Mouse (Mus musculus) myocyte (in vitro differentiated cells): ENCODE results near the gene Lmbr1. TPM values are rescaled to one million over a fixed set of nuclear protein-coding genes. Genes with fewer than 3 reads are reported as not detected.

Experiments used
- H3K27me3 ChIP-seq: one replicate; pipeline ENCODE4 v1.6.1; 2011; ENCODE audit not compliant: control insufficient read depth, insufficient read depth, insufficient read length
- H3K36me3 ChIP-seq: one replicate; pipeline ENCODE4 v1.6.1; 2011; ENCODE audit not compliant: control insufficient read depth, insufficient read depth
- H3K4me2 ChIP-seq: one replicate; pipeline ENCODE4 v1.6.1; 2011; ENCODE audit warnings: low read depth, control low read depth
- H3K4me3 ChIP-seq: one replicate; pipeline ENCODE4 v1.5.1; 2011; ENCODE audit warnings: mild to moderate bottlenecking, control low read depth, moderate library complexity
- H3K79me2 ChIP-seq: one replicate; pipeline ENCODE4 v1.6.1; 2011; ENCODE audit not compliant: control insufficient read depth, insufficient read depth
- H3ac ChIP-seq: one replicate; pipeline ENCODE4 v1.6.1; 2011; ENCODE audit not compliant: control insufficient read depth, insufficient read length
- CEBPB ChIP-seq: IDR thresholded peaks from 2 replicates; pipeline ENCODE4 v1.6.1; 2011; ENCODE audit warnings: mild to moderate bottlenecking, moderate library complexity; ENCODE audit not compliant: poor library complexity, insufficient read depth, severe bottlenecking
- E2F4 ChIP-seq: IDR thresholded peaks from one replicate; pipeline ENCODE4 v1.6.1; 2011; ENCODE audit warnings: mild to moderate bottlenecking, control low read depth, moderate library complexity; ENCODE audit not compliant: insufficient read depth
- MAX ChIP-seq: IDR thresholded peaks from one replicate; pipeline ENCODE4 v1.6.1; 2011; ENCODE audit warnings: low read depth, mild to moderate bottlenecking, control low read depth
- MYOD1 ChIP-seq, 3 experiments: IDR thresholded peaks; one replicate each; pipeline ENCODE4 v1.6.1; 2011; ENCODE audit warnings: control low read depth in 2 of 3, low read depth in 2 of 3, mild to moderate bottlenecking in 2 of 3, moderate library complexity in 1 of 3; ENCODE audit not compliant: insufficient read length in 2 of 3, control insufficient read depth in 1 of 3
- MYOG ChIP-seq, 3 experiments: IDR thresholded peaks; one replicate each; pipeline ENCODE4 v1.6.1; 2011; ENCODE audit warnings: control low read depth in 2 of 3, low read depth in 2 of 3, mild to moderate bottlenecking in 2 of 3; ENCODE audit not compliant: insufficient read length in 2 of 3, control insufficient read depth in 1 of 3, insufficient read depth in 1 of 3
- POLR2A ChIP-seq: IDR thresholded peaks from one replicate; pipeline ENCODE4 v1.6.1; 2011; ENCODE audit warnings: low read depth, mild to moderate bottlenecking, control low read depth, moderate library complexity; ENCODE audit not compliant: insufficient read length
- POLR2AphosphoS2 ChIP-seq: IDR thresholded peaks from one replicate; pipeline ENCODE4 v1.6.1; 2011; ENCODE audit warnings: low read depth, control low read depth; ENCODE audit not compliant: insufficient read length
- REST ChIP-seq: IDR thresholded peaks from one replicate; pipeline ENCODE4 v1.6.1; 2011; ENCODE audit warnings: mild to moderate bottlenecking, control low read depth, moderate library complexity; ENCODE audit not compliant: insufficient read depth, insufficient read length
- SRF ChIP-seq: IDR thresholded peaks from one replicate; pipeline ENCODE4 v1.6.1; 2011; ENCODE audit warnings: low read depth; ENCODE audit not compliant: control insufficient read depth, insufficient read length
- TCF12 ChIP-seq: IDR thresholded peaks from one replicate; pipeline ENCODE4 v1.6.1; 2011; ENCODE audit warnings: mild to moderate bottlenecking, control low read depth; ENCODE audit not compliant: poor library complexity, insufficient read depth, severe bottlenecking
- TCF3 ChIP-seq: IDR thresholded peaks from one replicate; pipeline ENCODE4 v1.6.1; 2011; ENCODE audit warnings: low read depth, control low read depth; ENCODE audit not compliant: insufficient read length
- USF1 ChIP-seq: IDR thresholded peaks from one replicate; pipeline ENCODE4 v1.6.1; 2011; ENCODE audit warnings: low read depth, mild to moderate bottlenecking, control low read depth, moderate library complexity
- polyA plus RNA-seq: library from polyadenylated mRNA; unstranded; fragments of >200 nt; fragmentation: generic; extraction: Trizol; gene quantifications from one replicate; pipeline ENCODE4 v1.2.1, GENCODE M21; 2012; ENCODE audit warnings: missing spikeins

Gene Lmbr1
- polyA plus RNA-seq, 1 experiment, result 2.9 TPM

DNA sequence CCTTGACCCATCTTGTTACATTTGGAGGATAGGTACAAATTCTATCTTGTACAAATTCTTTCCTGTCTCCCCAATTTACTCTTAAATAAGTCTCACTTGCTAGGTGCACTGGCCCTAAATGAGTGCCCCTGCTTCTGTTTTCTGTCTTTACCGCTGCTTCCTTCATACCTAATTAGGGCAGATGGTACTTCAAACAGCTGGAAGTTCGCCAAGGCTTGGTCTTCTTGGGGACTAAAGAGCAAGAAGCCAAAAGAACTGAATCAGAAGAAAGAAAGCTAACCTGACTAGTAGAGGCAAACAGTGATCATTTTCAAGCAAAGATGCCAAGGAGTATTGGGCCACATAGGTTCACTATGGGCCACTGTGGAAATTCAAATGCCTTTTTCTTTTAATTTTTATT is 104.8 kb downstream of the Lmbr1 start:
- H3K79me2 ChIP-seq, result no peaks in the 10 kb centered on the region
- TF ChIP-seq POLR2A (no peak), TCF12 (no peak), CEBPB (no peak), MYOG (IDR thresholded peaks at IDR 0.05; ENCODE audit: control insufficient read depth in 1 of 3, insufficient read depth in 1 of 3, insufficient read length in 2 of 3, low read depth in 2 of 3) (no peak), MYOD1 (IDR thresholded peaks at IDR 0.05; ENCODE audit: control insufficient read depth in 1 of 3, insufficient read length in 2 of 3, low read depth in 2 of 3) (no peak)
- H3ac ChIP-seq, result no peak overlapping the region
- H3K36me3 ChIP-seq, result no peaks in the 10 kb centered on the region
- H3K4me3 ChIP-seq, result no peak overlapping the region
- no peak overlapping the region for H3K4me2 ChIP-seq
- no peaks in the 10 kb centered on the region for H3K27me3 ChIP-seq

DNA sequence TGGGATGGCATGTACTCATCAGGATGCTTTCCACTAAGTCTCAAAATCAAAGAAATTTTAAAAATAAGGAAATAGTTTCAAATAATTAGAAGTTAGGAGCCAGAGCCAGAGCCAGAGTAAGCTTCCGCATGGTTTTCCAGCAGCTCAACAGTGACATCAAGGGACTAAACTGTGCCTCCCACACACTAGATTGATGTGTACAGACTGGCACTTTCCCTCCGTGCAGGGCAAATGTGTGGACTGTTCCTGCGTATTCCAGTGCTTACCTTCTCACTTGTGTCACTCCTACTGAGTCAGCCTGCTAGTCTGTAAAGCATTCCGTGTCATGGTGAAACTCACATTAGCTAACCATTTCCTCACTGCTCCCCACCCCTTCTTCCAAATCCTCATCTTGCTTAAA is 107.3 kb downstream of the Lmbr1 start:
- Histone ChIP-seq H3K4me2 (no peak overlapping the region), H3K4me3 (no peak overlapping the region), H3K79me2 (no peaks in the 10 kb centered on the region), H3K36me3 (no peaks in the 10 kb centered on the region), H3ac (no peak overlapping the region), H3K27me3 (no peaks in the 10 kb centered on the region)
- no peak for TF ChIP-seq POLR2A
- TF ChIP-seq CEBPB, result no peak
- TF ChIP-seq SRF, result no peak
- no peak for TF ChIP-seq TCF3
- no peak for TF ChIP-seq POLR2AphosphoS2
- TF ChIP-seq MYOD1 (IDR thresholded peaks at IDR 0.05; ENCODE audit: control insufficient read depth in 1 of 3, insufficient read length in 2 of 3, low read depth in 2 of 3), result no peak
- no peak for TF ChIP-seq E2F4
- TF ChIP-seq MAX, result no peak
- TF ChIP-seq TCF12, result no peak
- TF ChIP-seq REST, result no peak
- no peak for TF ChIP-seq MYOG (IDR thresholded peaks at IDR 0.05; ENCODE audit: control insufficient read depth in 1 of 3, insufficient read depth in 1 of 3, insufficient read length in 2 of 3, low read depth in 2 of 3)
- TF ChIP-seq USF1, result no peak

DNA sequence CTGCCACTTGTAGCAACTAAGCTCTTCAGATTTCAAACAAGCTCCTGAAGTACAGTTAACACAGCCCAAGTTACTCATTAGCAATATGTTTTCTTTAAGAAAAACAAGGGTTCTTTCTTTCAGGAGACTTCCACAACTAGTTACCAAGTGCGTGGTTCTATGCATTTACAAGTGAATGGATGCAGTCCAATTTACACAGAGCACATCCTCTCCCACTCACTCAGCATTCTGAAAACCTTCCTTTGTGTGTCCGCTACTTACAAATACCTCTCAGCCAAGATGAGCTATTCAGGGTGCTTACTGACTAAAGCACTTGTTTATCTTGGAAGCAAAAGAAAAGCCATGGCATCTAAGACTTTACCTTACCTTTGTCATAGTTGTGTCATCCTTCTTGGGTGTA is 124.3 kb downstream of the Lmbr1 start:
- Histone ChIP-seq H3K36me3 (no peaks in the 10 kb centered on the region), H3K79me2 (no peaks in the 10 kb centered on the region)

DNA sequence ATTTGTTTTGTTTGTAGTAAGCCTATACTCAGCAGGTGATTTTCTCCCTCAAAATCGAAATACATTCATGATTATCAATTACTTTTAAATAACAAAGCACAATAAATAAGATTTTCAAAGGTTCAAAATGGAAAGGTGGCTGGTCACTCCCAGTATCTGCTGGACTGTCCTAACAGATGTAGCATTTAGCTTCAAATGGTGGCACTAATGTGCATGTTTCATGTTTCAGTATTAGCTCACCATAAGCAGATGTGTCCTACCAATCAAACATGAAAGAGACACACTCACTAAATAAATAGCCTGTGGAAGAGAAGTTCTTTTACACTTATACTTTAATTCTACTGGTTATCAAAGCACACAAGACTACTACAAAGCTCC is 126.7 kb downstream of the Lmbr1 start:
- TF ChIP-seq TCF12 (no peak), MYOD1 (IDR thresholded peaks at IDR 0.05; ENCODE audit: control insufficient read depth in 1 of 3, insufficient read length in 2 of 3, low read depth in 2 of 3) (no peak), POLR2AphosphoS2 (no peak), REST (no peak), POLR2A (no peak), TCF3 (no peak), MAX (no peak), CEBPB (no peak), SRF (no peak)
- Histone ChIP-seq H3K79me2 (no peaks in the 10 kb centered on the region), H3K36me3 (no peaks in the 10 kb centered on the region), H3K4me2 (peak overlapping the region; percentile 62), H3K4me3 (no peak overlapping the region), H3K27me3 (no peaks in the 10 kb centered on the region), H3ac (no peak overlapping the region)

More for the DNA sequence above, 124.3 kb downstream of the Lmbr1 start:
- H3ac ChIP-seq, result no peak overlapping the region
- H3K4me3 ChIP-seq, result no peak overlapping the region
- no peak for TF ChIP-seq POLR2A
- no peak for TF ChIP-seq E2F4
- no peak for TF ChIP-seq MYOG (IDR thresholded peaks at IDR 0.05; ENCODE audit: control insufficient read depth in 1 of 3, insufficient read depth in 1 of 3, insufficient read length in 2 of 3, low read depth in 2 of 3)
- TF ChIP-seq TCF12, result no peak
- no peak for TF ChIP-seq REST
- H3K27me3 ChIP-seq, result no peaks in the 10 kb centered on the region
- H3K4me2 ChIP-seq, result no peak overlapping the region

DNA sequence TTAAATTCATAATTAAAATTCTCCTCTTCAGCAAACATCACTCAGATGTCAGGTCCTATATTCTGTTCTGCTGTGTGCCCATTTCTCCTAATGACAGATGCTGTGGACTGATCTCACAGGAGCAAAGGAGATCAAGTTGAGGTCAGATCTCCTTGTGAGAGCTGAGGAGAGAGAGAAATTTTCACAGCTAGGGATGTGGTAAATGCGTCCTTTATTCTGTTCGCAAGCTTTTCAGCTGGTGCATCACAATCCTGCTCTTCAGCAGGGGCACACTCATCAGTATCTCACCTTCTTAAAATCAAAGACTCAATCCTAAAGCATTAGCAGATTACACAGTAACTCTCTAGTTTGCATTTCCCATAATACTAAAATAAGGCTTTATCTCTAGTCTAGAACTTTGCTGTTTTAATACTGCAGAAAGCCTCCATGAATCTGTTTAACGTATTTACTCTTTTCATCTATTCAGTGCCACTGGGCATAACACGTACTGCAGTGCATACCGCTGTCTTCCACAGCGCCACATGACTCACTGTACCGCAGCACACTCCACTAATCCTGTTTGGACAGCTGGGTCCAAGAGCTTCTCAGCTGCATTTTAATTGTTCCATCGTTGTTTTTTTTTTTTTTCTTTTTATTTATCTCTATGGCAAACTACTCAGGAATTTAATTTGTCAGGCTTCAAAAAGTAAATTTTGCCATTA is 127.2 kb downstream of the Lmbr1 start:
- no peaks in the 10 kb centered on the region for H3K79me2 ChIP-seq
- peak overlapping the region; percentile 62 for H3K4me2 ChIP-seq
- no peak for TF ChIP-seq REST
- TF ChIP-seq TCF3, result peak; percentile 67
- TF ChIP-seq MYOD1 (IDR thresholded peaks at IDR 0.05; ENCODE audit: control insufficient read depth in 1 of 3, insufficient read length in 2 of 3, low read depth in 2 of 3), result peak in 2 of 3 experiments; percentile 79 to 85
- no peak for TF ChIP-seq E2F4
- TF ChIP-seq CEBPB, result no peak
- no peak for TF ChIP-seq POLR2A
- no peak for TF ChIP-seq MAX
- no peak for TF ChIP-seq SRF
- no peak for TF ChIP-seq POLR2AphosphoS2
- peak; percentile 50 for TF ChIP-seq USF1
- TF ChIP-seq MYOG (IDR thresholded peaks at IDR 0.05; ENCODE audit: control insufficient read depth in 1 of 3, insufficient read depth in 1 of 3, insufficient read length in 2 of 3, low read depth in 2 of 3), result peak; percentile 31 to 73 (median 43)
- TF ChIP-seq TCF12, result peak; percentile 75
- no peak overlapping the region for H3K4me3 ChIP-seq
- no peaks in the 10 kb centered on the region for H3K36me3 ChIP-seq
- H3ac ChIP-seq, result no peak overlapping the region
- H3K27me3 ChIP-seq, result no peaks in the 10 kb centered on the region
